Mouse (Mus musculus) embryo, embryonic 11.5 days (tissue): ENCODE results near the gene Tectb.
"Not testable (repeated sequence)": the region's sequence is repeated elsewhere in the genome, so short reads cannot be mapped to it uniquely, and the experiment has no call there.

Experiments
- DNase-seq: peaks from one replicate; pipeline ENCODE4 v3.0.0-alpha.2; 2012; ENCODE audit warnings: low read depth, low spot score

Tectb gene

DNA sequence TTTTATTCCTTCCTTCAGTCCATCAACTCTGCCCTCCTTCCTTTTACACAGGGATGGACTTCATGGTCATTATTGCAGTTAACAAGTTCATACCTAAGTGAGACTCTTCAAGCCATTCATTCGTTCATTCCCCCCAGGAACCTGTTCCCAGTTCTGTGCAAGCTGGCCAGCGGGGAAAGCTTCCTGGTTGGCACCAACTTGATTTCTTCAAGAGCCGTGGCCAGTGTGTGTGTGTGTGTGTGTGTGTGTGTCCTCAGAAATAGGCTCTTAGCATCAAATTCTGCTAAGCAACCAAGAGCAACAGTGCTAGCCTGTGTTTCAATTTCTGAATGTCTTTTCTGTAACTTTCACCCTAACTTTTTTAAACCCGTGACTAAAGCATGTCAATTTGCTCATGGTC, 14.6 kb upstream of the Tectb start:
- DNase-seq, result no peak

DNA sequence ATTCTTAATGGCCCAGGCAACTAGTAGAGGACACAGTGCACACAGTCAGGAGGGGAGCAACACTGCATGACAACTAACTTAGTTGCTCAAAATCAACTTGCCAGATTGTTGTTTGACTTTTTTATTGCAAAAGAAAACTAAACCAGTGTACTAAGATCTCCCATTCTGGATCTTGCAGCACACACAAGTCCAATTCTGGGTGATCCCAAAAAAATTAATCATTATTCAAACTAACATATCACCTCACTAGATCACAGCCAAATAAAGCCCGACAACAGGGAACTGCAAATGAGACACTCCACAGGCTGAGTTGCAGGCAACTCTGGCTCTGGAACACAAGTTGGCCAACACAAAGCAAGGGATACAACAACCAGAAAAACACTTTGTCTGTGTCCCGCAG, 13.8 kb upstream of the Tectb start:
- no peak for DNase-seq

DNA sequence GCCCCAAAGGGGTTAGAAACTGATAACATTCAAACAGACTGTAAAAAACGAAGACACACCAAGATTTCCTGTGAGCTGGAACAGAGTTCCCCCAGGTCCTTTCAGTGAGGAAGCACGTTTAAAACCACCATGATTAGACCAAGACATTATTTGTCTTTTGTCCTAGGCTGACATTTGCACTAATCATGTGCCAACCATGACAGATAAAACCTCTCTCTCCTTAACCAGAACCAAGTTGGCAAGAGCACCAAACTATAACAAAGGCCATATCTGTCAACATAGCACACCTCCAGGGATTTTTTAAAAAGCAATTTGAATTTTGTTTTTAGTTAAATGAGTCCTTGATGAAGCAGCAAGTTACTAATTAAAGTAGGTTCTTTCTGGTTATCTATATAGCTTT, 12.8 kb upstream of the Tectb start:
- DNase-seq, result no peak

DNA sequence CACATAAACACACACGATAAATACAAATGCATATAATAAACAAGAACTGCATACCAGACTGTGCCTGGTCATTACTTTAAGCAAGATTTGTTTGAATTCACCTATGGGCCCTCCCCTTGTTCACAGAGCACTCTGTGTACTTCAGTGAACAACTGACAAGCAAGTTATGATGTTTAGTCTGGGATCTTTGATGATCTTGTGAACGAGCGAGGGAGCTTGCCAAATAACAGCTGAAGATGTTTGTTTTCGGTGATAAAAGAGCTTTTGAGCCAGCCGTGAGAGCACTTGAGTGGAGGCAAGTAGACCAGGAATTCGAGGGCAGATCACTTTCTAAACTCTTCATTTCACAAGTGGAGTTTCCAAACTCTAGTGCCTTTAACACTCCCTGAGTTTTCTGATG, 12.2 kb upstream of the Tectb start:
- no peak for DNase-seq

DNA sequence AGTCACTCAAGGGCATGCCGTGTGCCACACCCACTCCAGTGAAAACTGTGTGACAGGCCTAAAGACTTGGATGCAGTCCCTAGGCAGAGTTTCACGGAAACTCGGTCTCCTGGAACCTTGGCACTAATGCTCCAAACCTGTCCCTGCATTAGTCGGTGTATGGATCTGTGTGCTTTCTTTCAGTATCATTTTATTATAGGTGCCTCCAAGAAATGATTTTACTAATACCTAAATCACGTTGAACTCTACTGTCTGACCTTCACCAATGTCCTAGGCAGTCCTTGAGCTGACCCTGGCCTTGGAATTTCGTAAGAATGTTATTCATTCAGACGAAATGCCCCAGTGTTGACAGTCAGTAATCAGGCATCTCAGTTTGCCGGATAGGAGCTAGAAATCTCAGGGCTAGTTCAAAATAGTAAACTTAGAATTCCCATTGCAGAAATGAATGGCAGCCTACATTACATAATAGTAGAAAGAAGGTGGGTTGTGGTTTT, 11.2 kb upstream of the Tectb start:
- DNase-seq, result not testable (repeated sequence)

DNA sequence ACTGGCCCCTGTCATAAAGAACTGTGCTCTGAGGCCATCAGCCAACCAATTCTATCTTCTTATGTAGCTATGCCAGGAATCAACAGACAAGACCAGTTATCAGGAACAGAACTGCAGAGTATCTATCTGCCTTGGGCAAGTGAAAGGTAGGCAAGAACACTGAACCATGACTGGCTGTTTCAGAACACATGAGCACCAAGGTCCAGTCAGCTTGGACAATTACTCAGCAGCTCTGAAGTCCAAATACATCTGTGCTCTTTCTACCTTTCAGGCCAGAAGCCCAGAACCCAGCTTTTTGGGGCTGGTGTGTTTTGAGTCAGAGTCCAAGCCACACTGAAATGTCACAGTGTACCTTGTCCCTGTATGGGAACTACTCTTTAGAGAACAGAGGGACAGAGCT, 10.1 kb upstream of the Tectb start:
- no peak for DNase-seq

DNA sequence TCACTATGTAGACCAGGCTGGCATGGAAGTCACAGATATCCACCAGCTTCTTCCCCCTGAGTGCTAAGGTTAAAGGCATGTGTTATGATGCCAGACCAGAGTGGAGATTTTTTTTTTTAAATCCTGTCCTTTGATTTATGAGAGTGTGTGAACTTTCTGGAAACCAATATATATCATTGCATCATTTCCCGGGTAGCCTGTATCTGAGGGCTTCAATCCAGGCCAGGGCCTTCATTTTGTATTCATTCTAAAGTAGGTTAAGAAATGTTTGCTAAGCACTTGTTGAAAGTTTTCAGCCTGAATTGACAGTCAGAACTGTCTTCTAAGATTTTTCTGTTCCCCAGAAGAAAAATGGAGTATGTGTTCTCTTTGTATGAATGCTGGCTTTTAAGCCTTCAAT, 8.9 kb upstream of the Tectb start:
- DNase-seq, result no peak

DNA sequence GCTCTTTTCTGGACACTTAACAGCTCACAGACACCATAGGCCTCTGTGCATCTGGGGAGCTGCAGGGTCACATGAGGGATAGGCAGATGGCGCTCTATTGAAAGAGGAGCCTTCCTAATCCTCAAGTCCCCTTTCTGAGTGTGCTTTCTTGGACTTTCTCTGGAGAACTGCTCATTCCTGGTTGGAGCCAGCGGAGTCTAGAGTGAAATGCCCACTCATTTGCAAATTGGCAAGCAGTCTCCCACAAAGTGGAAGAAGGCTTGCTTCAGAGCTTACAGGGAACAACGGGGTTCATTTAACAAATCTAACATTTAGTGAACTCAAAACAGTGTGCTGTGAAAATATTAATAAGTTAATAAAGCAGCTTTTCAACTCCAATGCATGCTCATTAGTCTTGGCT, 3.4 kb upstream of the Tectb start:
- DNase-seq, result no peak

DNA sequence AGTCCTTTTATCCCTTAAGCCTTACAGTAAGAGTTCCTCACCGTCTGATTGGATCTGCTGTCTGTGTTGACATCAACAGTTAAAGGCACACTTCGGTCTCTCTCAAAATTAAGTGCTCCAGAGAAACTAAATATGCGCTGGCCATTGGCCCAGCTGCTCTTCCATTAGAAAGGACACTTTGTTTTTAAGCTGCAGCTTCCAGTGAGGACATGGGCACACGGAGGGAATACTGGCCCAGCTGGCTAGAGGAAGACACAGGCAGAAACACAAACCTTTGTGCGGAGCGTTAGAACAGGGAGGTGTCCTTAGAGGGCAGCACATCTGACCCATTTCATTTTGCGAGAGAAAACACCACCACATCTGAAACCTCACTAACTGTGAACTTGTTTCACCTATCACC, 3.9 kb downstream of the Tectb start:
- DNase-seq, result no peak

DNA sequence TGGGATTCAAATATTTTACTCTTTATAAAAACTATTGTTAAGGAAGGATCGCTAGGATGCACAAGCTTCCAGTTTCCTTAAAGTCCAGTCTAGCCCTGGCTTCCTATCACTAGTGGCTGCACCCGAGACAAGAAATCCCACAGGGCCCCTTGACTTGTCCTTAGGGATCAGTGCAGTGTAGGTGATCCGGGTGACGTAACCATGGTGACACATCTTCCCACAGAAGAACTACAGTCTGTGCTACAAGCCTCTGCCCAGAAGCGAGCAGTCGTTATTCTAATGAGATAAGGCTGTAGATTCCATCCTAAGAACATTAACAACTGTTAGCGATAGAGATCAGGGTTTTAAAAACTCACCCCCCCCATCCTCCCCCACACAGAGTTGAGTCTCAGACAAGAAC, 4.5 kb downstream of the Tectb start:
- DNase-seq, result no peak

DNA sequence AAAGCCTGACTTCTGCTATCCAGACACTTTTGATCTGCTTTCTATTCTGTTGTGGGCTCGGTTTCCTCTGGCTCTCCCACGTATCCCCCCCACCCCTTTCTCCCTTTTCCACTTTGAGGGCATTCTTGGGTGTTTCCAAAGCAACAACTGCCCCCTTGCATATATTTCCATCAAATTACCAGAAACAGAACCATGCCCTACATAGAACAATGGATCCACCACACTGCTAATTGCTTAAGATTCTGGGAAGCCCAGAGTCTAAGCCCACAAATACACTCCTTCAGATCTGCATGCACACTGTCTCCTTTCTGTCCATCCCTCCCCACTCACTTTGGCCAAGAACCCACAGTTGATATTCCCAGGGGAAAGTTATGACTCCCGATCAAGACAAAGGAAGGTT, 5.1 kb downstream of the Tectb start:
- DNase-seq, result no peak

DNA sequence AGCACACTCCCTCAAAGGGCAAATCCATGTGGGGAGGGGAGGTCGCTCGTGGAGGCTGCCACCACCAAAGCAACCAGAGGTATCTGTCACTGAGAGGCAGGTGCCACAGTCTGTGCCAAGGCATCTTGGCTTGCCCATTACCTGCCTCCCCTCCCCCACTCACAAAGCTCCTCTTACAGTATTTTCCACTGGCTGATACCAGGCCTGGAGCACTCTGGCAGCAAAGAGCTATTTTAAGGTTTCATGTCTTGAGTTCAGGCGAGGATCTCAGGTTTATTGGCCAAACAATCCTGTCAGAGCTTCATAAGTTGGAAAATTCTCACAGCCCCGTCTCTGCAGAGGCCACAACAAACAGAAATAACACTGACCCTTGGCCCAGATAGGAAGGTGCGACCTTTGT, 9.5 kb downstream of the Tectb start:
- no peak for DNase-seq

DNA sequence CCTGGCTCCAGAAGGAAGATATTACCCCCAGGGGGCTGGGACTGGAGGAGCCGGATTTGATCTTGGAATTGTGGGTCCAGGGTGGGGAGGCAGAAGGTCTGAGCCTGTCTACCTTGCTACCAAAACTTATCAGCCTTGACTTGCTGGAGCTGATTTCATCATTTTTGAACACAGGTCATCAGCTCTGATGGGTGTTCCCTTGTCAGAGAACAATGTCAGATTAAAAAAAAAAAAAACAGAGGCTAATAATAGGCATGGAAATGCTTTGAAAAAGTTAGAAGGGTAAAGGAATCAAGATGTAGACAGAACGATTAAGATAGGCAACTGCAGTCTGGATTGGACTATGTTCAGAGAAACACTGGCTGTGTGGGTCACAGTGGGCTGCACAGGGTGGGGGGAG, 11.1 kb downstream of the Tectb start:
- no peak for DNase-seq

DNA sequence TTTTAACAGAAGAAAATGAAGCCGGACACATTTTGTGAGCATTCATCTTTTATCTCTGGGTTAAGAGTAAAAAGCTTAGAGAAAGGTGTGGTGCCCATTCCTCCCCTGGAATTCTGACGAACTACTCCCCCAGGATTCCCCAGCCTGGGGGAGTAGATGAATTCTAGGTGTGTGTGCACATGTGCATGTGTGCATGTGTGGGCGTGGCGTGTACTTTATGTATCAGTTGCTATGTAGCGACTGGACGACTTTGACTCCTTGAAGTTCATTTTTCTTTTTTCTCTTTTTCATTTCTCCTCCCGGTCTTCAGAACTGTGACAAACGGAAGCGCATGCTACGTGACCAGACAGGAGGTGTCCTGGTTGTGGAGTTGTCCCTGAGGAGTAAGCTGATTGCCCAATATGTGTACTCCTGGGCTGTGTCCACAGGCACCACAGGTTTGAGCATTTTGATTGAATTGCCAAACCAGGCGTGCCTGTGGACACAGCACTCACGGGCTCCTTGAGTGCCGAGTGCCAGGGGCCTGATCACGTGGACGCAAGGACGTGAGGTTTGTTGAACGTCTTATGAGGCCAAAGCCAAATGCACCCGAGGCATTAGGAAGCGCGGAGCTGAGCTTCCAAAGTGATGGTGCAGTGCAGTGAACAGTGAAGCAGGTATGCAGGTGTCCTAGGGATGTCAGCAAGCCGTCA, 11.9 kb downstream of the Tectb start:
- no peak for DNase-seq

DNA sequence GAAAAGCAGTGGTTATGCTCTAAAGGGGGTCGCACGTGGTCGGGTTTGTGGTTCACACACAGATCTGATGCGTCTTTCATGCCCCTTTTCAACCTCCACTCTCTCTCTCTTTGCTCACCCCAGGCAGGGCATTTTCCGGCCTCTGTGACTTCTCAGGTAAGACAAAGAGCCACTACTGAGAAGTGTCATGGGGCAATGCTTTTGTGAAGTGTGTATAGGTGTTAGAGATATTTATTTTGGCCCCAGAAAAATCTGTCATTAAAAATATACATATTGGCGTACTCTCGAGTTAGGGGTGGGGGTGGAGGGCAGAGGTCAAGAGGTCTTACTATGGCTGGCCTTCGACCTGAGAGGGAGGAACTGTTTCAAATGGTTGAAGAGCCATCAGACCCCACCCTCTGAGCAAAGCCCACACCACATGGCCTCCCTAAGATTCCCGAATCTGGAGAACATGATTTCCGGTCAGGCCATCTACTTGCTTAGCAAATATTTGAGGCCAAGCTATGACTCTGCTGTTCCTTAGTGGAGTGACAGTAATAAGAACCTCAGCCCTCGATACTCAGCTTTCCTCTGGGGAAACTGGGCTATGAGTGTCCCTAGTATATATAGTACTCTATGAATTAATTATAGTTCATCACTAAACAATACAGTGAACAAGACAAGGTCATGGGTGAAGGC, 13.3 kb downstream of the Tectb start:
- no peak for DNase-seq

DNA sequence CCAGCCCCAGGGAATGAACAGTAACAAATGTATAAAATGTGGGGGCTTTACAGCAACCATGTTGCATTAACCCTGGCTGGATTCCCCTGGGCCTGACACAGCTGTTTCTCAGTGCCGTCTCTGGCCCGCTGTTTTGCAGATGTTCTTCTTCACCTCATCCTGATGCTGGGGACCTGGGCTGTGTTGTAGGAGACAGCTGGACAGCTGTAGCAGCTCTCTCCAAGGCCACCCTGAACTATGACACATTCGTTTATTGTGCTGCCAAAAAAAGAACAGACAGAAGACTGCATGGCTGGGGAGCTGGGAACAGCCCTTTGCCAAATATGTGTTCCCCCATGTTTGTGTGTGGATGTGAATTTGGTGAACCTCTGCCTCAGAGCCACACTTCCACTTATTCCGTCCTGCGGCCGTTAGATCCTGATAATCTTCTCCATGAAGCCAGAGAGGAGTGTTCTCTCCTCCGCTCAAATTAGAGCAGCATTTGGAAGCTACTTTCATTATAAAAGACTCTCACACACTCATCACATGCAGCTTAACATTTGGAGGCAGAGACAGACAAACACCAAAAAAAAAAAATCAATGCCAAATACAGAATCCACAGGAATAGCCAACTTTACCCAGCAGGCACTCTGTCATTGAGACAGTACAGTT, 14.1 kb downstream of the Tectb start:
- DNase-seq, result no peak

DNA sequence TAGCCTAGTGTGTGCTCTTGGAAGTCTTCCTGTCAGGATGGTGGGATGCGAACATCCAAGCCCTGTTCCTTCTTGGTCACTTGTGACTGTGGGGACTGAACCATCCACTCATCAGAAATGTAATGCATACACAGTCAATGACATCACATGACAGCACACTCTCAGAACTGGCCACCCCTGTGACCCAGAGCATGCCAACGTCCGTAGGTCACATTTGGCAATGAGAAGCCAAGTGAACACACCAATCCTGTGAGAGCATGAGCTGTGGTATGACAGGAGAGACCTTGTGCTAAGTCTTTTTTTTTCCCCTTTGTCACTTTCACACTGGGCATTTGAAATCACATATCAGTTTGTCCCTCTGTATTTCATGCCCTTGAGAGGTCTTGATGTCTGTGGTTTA, 15.0 kb downstream of the Tectb start:
- DNase-seq, result no peak

DNA sequence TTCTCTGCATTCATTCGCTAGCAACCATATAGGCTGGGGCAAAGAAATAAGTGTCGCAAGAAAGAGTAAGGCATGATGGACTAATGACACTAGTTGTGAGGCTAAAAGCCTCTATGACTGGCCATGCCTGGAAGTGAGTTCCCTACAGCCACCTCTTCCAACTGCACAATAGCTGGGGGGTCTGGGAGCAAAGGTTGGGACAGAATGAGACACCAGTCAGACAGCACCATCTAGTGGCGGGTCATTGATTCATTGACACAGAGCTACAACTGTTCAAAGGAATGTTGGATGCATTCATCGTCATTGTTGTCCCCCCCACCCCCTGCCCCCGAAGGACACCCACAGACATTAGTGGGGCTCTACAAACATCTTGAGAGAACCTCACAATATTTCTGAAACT, 17.8 kb downstream of the Tectb start:
- DNase-seq, result peak; percentile 44

DNA sequence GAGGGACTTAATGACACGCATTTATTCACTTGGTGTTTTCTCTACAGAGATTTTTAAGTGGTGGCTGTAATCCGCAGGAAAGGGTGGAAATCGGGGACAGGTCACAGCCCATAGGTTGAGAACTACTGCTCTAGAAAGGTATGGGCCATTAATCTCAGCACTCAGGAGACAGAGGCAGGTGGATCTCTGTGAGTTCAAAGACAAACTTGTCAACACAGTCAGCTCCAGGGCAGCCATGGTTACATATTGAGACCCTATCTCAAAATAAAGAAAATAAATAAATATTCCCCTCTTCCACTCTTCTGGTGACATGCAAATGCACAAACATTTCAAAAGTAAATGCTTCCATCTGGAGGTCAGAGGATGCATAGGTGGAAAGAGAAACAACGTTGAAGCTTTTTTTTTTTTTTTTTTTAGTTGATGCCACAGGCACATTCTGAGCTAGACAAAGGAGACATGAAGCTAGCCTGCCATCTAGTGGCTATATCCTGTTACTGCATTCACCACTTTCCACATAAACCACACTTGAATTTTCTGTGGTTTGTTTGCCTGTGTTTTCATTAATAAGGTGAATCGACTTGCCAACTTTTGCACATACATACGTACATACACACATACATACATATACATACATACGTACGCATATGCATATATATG, 26.1 kb downstream of the Tectb start:
- DNase-seq, result peak; percentile 61

DNA sequence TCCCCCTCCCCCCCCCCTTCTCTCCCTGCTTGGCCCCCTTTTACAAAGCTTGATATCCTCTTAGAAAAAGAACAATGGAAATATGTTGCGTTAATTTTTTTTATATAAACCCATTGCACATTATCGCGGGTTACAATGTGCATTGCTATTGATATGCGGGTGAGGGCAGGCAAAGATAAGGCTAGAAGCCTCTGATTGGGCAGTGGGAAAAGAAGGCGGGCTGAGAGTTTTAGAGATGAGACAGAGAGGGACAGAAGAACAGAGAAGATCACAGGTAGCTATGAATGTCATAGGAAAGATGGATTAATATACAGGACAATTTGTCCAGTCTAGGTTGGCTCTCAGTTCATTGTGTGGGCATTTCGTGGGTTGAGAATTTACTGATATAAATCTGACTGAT, 26.7 kb downstream of the Tectb start:
- DNase-seq, result no peak

DNA sequence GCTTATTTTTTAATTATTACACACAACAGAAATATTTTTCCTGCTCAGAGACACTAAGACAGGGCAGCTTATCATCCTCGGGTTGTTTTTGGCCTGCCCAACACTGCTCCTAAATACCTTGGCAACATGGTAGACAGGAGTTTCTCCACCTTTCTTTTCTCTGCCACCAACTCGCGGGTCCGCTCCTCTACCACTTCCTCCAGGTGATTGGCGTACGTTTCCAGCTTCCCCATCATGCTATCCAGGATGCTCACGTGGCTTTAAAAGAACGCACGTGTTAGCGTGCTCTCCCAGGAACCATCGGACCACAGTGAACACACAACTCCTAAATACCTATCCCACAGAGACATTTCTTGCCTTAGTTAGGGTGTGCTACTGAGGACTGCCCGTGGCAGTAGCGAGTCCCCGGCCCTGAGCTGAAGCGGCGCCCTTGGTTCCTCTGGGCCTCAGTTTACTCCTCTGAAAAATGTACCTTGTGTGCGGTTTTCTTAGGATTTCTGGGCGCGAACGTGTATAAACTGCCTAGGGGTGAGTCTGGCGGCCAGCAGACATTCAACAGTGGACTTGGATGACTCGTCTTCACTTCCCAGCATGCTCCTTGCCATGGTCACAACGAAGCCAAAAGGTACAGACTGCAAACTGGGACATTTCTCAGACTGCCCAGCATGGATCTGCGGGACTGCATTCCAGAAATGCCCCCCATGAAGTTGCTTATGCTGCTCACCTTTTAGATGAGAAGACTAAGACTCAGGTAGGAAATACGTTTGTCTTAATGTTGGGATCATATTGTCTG, 27.4 kb downstream of the Tectb start:
- no peak for DNase-seq

DNA sequence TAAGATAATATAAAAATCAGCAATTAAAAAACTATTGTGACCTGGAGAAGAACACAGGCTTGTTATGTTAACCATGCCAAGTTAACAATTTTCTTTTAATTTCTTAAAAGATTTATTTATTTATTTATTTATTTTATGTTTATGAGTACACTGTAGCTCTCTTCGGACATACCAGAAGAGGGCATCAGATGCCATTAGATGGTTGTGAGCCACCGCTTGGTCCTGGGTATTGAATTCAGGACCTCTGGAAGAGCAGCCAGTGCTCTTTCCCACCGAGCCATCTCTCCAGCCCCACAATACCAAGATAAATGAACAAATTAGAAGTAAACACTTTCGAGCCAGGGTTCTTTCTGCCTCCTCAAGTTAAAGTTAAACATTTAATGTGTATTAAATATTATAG, 28.1 kb downstream of the Tectb start:
- no peak for DNase-seq
